Comparison of ENCODE assay signal across 14 mouse cellular contexts in genomic region chr13:60078331-60079050, GRCm38 (mm10).
A peak's percentile ranks its signal among the peaks of the same experiment; 100 is the strongest.
DNase-seq lines count a peak whose midpoint lies in the region; ATAC-seq and TF ChIP-seq lines count a peak whose summit lies in the region.
"Had no signal": no experiment of that assay in that cellular context is flagged by ENCODE, and none has a peak within 500 bp of the region (broad histone marks: within the 10 kb centered on the region; RNA-seq: fewer than 3 reads in every experiment).

No protein-coding gene starts in this region.

- no peaks in the 10 kb centered on the region for H3K27me3 ChIP-seq in heart, embryonic 12.5 days (replicated peaks)
- H3K27me3 ChIP-seq in midbrain, postnatal 0 days (ENCODE audit: insufficient read depth, low read length), result no peaks in the 10 kb centered on the region
- no peaks in the 10 kb centered on the region for H3K27me3 ChIP-seq in midbrain, embryonic 16.5 days (ENCODE audit: control insufficient read depth, insufficient read depth, low read depth, low read length)
- H3K27me3 ChIP-seq: forebrain, embryonic 12.5 days; megakaryocyte, embryonic 14.5 days had no signal

- no peak overlapping the region for H3K4me2 ChIP-seq in heart, embryonic 12.5 days
- H3K4me2 ChIP-seq in midbrain, postnatal 0 days (ENCODE audit: low read depth, low read length, poor library complexity, severe bottlenecking), result no peak overlapping the region
- no peak overlapping the region for H3K4me2 ChIP-seq in midbrain, embryonic 16.5 days (ENCODE audit: low read length)
- H3K4me2 ChIP-seq: forebrain, embryonic 12.5 days had no signal

- intact Hi-C loops in heart, postnatal 10 days (cut with DNase I), result loop anchor here (5.0 kb wide), 1 partner anchor 61 kb away; no protein-coding TSS in a partner anchor

- no peaks in the 10 kb centered on the region for H3K36me3 ChIP-seq in heart, embryonic 12.5 days
- no peaks in the 10 kb centered on the region for H3K36me3 ChIP-seq in midbrain, postnatal 0 days (ENCODE audit: insufficient read depth, low read length)
- H3K36me3 ChIP-seq in midbrain, embryonic 16.5 days (ENCODE audit: control insufficient read depth, insufficient read depth, low read length), result no peaks in the 10 kb centered on the region
- H3K36me3 ChIP-seq: forebrain, embryonic 12.5 days; G1E had no signal

- H3K9ac ChIP-seq in heart, embryonic 12.5 days, result no peak overlapping the region
- H3K9ac ChIP-seq in midbrain, postnatal 0 days (replicated peaks; ENCODE audit: low read length, poor library complexity, severe bottlenecking), result no peak overlapping the region
- no peak overlapping the region for H3K9ac ChIP-seq in midbrain, embryonic 16.5 days (ENCODE audit: low read depth, low read length)
- H3K9ac ChIP-seq: forebrain, embryonic 12.5 days had no signal

- ATAC-seq in heart, embryonic 12.5 days (ENCODE audit: insufficient number of reproducible peaks, low FRiP score), result no peak
- ATAC-seq in midbrain, postnatal 0 days (ENCODE audit: low FRiP score), result no peak
- ATAC-seq in midbrain, embryonic 16.5 days, result no peak
- ATAC-seq: activated CD4-positive, CD25-positive, alpha-beta regulatory T cell, adult 4 months had no signal

- H3K9me3 ChIP-seq in heart, embryonic 12.5 days (replicated peaks), result no peaks in the 10 kb centered on the region
- no peaks in the 10 kb centered on the region for H3K9me3 ChIP-seq in midbrain, postnatal 0 days (ENCODE audit: low read length)
- no peaks in the 10 kb centered on the region for H3K9me3 ChIP-seq in midbrain, embryonic 16.5 days (replicated peaks; ENCODE audit: control insufficient read depth, low read length, poor library complexity, severe bottlenecking)
- H3K9me3 ChIP-seq: forebrain, embryonic 12.5 days had no signal

- no peak overlapping the region for H3K27ac ChIP-seq in heart, embryonic 12.5 days (ENCODE audit: poor library complexity, severe bottlenecking)
- H3K27ac ChIP-seq in midbrain, postnatal 0 days (ENCODE audit: low read depth, low read length), result no peak overlapping the region
- H3K27ac ChIP-seq in midbrain, embryonic 16.5 days (ENCODE audit: low read length), result no peak overlapping the region
- H3K27ac ChIP-seq: forebrain, embryonic 12.5 days had no signal

- DNase-seq in heart, adult 11 months, result peak; percentile 98
- peak; percentile 28 for DNase-seq in midbrain, postnatal 0 days (ENCODE audit: low spot score)
- peak; percentile 63 to 77 for DNase-seq in heart, postnatal 10 days
- no peak for DNase-seq in adrenal gland, postnatal 14 days
- DNase-seq in embryo, embryonic 10.5 days (ENCODE audit: low spot score), result no peak
- no peak for DNase-seq in embryo, embryonic 10 days (ENCODE audit: low spot score)
- DNase-seq: kidney, postnatal 4 days; thymus, adult 2 months had no signal

- peaks cover 3% of the 10 kb centered on the region; the same call in 1 of the 2 replicates for H3K4me1 ChIP-seq in heart, embryonic 12.5 days (replicated peaks)
- peaks cover 3% of the 10 kb centered on the region; the same call in 1 of the 2 replicates for H3K4me1 ChIP-seq in midbrain, postnatal 0 days (ENCODE audit: insufficient read depth, low read length)
- no peaks in the 10 kb centered on the region for H3K4me1 ChIP-seq in midbrain, embryonic 16.5 days (ENCODE audit: control insufficient read depth, insufficient read depth, low read length)
- H3K4me1 ChIP-seq: megakaryocyte, embryonic 14.5 days had no signal

- 69% methylated on average over 8 of the region's 8 CpGs for WGBS in heart, embryonic 12.5 days
- 71% methylated on average over 8 of the region's 8 CpGs for WGBS in midbrain, postnatal 0 days
- 84% methylated on average over 8 of the region's 8 CpGs for WGBS in midbrain, embryonic 16.5 days

- H3K4me3 ChIP-seq in heart, embryonic 12.5 days, result no peak overlapping the region
- H3K4me3 ChIP-seq in midbrain, postnatal 0 days (ENCODE audit: low read depth, low read length), result no peak overlapping the region
- no peak overlapping the region for H3K4me3 ChIP-seq in midbrain, embryonic 16.5 days (ENCODE audit: low read depth, low read length)
- H3K4me3 ChIP-seq: forebrain, embryonic 12.5 days; megakaryocyte, embryonic 14.5 days had no signal

- peak; percentile 14; the same call in 1 of the 2 replicates for TF ChIP-seq CTCF in midbrain, postnatal 0 days (IDR thresholded peaks at IDR 0.05)

Comparison
In these comparisons a context has a peak if more than half of its experiments do, and no peak if none do; other contexts are left out.
1. DNase-seq: peak in heart, adult 11 months (single experiment), midbrain, postnatal 0 days (single experiment) and heart, postnatal 10 days (2 of 2); none in adrenal gland, postnatal 14 days (single experiment), embryo, embryonic 10.5 days (single experiment) and embryo, embryonic 10 days (single experiment).